Mouse (Mus musculus): Measurements from ENCODE around the gene Cotl1.

Cotl1 gene

DNA sequence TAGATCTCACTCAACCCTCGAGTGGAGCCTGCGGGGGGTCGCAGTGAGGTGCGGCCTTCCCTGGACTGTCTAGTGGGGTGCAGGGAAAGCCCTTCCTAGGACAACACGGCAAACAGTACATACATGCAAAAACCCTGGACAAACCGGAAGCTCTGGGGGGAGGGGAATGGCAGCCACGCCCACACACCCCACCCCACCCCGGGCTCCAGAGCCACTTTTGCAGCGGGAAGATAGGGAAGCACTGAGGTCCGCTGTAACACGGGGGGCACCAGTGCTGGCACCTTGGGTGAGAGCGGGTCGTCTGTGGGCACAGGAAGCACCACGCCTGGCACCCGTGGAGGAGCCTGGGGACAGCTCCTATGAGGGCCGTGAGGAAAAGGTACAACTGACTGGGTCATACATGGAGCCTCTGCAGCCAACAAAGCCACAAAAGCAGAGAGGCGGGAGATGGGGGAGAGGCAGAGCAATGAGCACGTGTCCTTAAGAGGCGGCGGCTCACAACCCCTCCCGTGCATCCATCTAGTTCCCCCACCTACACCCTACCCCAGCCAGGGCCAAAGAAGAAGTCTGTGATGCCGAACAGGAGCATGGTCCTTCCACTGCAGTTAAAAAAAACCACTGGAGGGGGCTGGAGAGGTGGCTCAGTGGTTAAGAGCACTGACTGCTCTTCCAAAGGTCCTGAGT, 74.4 kb downstream of the Cotl1 start:
- in situ Hi-C loops (cut with MboI; ENCODE audit: unreplicated experiment in 2 of 2), result no loop called here

GRCm38 (mm10) chr8:119765311-119765710, 75.0 kb downstream of the Cotl1 start:
- in situ Hi-C loops (cut with MboI; ENCODE audit: unreplicated experiment in 2 of 2), result no loop called here

DNA sequence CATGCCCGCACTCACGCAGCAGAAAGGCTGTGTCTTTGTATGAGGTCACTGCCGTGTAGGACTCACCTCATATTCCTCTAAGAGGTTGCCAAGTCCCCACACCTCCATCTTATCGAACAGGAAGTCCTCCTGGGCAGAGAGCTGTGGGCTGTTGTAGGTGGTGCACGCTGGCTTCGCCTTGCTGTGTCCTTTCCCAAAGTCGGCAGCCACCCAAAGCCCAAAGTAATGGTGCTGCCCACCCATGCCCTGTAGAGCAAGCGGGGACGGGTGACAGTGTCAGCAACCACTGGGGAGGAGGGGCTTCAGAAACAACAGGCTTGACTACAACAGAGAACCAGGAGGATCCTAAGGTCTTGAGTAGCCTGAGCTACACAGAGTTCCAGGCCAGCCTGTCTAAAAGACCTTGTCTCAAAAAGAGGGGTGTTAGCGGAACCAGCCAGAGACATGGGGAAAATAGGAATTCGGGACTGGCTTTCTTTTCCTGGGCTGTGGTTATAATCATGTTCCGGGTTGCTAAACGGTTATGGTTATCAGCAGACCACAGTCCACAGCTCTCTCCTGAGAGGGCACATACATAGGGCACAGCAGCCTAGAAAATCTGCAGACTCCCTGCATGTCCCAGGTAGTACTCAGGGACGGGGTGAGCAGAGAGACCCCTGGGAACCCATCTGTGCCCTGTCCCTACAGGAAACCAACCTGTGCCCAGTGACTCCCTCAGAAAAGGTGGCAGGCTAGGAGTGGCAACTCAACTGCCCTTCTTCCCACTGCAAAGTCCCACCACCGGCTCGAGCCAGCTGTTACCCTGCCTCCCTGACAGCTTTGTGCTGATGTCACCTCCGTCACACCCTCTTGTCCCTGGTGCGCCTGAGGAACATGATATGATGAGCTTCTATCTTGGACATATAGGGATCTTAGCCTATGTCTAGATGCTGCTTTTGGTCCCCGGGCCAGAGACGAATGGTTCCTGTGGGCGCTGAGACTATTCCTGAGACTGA, 77.8 kb downstream of the Cotl1 start:
- in situ Hi-C loops (cut with MboI; ENCODE audit: unreplicated experiment in 2 of 2), result no loop called here

DNA sequence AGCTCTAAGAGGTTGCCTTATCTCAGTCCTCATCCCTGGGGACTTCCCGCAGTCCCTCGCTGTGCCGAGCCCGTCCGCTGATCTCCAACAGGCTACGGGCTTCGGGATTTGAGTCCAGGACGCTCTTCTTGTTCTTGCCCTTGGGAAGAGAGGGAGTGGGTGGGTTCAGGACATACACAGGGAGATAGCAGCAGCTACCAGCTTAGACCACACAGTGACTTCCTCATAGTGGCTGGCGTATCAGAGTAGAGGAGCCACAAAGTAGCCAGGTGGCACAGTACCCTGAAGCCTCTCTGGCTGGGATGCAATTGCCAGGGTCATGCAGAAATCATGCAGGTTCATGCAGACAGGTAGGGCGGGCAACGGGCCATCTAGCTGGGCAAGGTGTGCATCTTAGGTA, 78.7 kb downstream of the Cotl1 start:
- in situ Hi-C loops (cut with MboI; ENCODE audit: unreplicated experiment in 2 of 2), result no loop called here

Measured in v-Abl transformed pro-B cells (cell line).